Mouse (Mus musculus) telencephalon, adult 2 months (tissue): Measurements from ENCODE around the gene B4gat1.
A peak's percentile ranks its signal among the peaks of the same experiment; 100 is the strongest.

ENCODE experiments used
- DNase-seq: peaks from one replicate; pipeline ENCODE4 v3.0.0-alpha.2; 2011; ENCODE audit warnings: low read depth, low spot score

Gene B4gat1

DNA sequence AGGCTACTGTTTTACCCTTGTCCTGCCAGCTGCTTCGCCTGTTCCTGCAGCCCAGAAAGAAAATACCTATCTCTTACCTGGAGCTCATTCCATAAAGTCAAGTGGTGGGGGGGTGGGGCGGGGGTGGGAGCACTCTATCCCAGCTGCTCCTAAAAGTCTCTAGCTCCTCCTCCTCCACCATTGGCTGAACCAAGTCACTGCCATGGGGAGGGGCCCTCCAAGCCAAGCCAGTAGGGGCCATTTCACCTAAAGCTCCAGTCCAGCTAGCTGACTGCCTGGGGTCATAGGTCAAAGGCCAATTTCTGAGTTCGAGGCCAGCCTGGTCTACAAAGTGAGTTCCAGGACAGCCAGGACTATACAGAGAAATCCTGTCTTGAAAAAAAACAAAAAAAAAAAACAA is 5.9 kb upstream of the B4gat1 start:
- no peak for DNase-seq

DNA sequence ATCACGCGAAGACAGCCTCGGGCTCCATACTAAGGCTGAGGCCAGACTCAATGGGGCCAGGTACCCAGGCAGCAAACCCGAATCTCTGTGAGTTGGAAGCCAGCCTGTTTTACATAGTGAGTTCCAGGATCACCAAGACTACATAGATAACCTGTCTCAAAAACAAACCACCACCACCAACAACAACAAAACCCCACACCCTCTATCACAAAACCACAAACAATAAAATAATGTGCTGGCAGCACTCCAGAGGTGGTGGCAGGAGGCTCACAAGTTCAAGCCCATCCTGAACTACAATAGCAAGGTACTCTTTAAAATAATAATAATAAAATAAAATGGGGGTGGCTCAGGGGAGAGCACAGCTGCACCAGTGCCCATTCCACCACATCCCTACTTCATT is 2.0 kb upstream of the B4gat1 start:
- DNase-seq = no peak

DNA sequence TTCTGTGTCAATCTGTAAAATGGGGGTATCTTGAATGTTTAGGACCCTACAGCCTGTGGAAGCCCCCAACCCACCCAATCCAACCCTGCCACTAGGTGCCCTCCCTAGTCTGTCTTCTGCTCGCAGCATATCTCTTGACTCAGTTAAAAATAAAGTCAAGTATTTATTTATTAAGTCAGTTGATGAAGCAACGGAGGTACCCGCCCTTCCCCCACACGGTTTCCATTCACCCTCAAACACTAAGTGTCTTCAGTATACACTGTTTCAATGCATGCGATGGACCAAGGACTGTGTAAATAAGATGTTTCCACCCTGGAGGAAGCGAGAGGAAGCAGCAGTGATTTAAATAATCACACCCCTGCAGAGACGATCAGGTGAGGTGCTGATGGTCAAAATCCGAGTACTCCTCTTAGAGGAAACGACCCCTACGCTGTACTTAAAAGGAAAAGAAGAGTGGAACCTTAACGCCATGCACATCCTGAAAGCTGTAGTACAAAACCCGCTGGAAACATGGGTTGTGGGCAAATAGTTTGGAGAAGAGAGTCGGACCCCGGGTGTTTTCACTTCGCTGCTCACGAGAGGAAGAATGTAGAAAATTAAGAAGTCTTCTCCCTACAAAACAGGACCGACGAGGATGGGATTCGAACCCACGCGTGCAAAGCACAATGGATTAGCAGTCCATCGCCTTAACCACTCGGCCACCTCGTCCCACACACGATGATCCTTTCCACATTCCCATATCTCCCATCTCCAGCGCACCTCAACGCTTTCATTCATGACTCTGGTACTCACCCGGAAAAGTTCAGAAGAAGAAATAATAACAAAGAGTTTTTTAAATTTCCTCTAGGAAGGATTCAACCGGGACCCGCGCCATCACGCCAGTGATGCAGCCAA is 701 bp upstream of the B4gat1 start:
- peak; percentile 77 for DNase-seq

DNA sequence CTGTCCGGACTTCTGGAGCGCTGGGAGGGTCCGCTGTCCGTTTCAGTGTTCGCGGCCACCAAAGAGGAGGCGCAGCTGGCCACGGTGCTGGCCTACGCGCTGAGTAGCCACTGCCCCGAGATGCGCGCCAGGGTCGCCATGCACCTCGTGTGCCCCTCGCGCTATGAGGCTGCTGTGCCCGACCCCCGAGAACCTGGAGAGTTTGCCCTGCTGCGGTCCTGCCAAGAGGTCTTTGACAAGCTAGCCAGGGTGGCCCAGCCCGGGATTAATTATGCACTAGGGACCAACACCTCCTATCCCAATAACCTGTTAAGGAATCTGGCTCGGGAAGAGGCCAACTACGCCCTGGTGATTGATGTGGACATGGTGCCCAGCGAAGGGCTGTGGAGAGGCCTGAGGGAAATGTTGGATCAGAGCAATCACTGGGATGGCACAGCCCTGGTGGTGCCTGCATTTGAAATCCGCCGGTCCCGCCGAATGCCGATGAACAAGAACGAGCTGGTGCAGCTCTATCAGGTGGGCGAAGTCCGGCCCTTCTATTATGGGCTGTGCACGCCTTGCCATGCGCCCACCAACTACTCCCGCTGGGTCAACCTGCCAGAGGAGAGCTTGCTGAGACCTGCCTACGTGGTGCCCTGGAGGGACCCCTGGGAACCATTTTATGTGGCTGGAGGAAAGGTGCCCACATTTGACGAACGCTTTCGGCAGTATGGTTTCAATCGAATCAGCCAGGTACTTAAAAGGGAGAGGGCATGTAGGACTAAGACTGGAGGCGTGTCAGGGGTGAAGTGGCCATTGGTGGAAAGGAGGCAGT is 882 bp downstream of the B4gat1 start:
- DNase-seq = no peak

DNA sequence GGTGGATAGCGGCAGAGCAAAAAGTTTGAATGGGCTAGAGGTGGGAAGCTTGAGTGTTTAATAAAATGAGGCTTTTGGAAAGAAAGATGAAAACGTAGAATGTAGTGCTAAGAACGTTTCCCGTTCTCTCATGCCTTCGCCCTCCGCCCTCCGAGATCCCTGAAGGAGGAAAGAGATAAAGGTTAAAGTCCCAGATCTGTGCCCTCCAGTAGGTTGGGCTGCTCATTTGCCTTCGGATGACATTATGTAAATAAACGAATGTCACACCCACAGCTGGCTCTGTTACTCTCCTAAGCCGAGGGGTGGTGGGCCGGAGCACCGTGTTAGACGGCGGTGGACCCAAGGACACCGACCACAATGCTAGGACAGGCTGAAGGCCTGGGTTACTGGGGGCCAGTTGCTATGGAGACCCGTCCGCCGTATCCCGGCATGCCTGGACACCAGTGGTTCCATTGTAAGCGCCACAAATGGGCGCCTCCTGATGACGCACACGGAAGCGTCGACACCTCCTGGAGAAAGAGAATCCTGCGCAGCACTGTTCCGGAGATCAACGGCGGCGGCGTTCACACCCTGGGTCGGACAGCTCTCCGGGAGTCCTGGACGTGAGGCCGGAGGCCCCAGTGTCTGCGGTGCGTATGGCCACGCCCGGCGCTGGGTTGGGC is 2.4 kb downstream of the B4gat1 start, which contains the start of gene Brms1:
TSS of gene Brms1 (plus strand) at position 493 of the 662 bp plus-strand sequence.
- DNase-seq = peak; percentile 93

DNA sequence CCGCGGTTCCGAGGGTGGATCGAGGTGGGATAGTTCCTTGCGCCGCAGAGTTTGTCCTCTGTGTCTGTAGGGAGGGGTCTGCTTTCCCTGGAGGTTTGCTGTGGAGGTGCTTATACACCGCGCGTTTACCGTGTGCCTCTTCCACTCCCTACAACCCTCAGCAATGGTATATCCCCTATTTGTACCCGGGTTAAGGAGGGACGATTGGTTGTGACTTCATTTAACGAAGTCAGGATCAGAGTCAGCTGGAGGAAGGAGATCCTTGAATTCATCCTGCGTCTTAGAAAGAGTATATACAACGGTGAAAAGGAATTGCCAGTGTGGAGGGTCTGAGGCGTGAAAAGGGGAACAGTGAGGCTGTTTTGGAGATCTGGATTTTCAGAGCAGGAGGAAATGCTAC is 3.0 kb downstream of the B4gat1 start:
- no peak for DNase-seq

DNA sequence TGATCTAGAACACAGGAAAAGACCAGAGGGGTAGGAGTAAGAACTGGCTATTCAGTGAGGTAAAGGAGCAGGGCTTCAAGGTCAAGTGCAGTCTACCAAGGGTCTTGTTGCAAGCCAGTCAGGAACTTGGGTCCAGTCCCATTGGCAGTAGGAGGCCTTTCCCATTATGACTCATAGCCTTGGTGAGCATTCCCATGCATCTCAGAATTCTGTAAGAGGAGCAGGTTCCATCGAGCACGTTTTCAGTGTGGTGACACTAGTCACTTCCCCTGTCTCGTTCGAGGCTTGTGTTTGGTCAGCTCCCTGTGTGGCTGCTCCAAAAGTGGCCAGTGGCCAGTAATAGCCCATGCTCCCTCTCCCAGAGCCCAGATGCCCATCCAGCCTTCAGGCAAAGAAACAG is 6.9 kb downstream of the B4gat1 start:
- DNase-seq = no peak

DNA sequence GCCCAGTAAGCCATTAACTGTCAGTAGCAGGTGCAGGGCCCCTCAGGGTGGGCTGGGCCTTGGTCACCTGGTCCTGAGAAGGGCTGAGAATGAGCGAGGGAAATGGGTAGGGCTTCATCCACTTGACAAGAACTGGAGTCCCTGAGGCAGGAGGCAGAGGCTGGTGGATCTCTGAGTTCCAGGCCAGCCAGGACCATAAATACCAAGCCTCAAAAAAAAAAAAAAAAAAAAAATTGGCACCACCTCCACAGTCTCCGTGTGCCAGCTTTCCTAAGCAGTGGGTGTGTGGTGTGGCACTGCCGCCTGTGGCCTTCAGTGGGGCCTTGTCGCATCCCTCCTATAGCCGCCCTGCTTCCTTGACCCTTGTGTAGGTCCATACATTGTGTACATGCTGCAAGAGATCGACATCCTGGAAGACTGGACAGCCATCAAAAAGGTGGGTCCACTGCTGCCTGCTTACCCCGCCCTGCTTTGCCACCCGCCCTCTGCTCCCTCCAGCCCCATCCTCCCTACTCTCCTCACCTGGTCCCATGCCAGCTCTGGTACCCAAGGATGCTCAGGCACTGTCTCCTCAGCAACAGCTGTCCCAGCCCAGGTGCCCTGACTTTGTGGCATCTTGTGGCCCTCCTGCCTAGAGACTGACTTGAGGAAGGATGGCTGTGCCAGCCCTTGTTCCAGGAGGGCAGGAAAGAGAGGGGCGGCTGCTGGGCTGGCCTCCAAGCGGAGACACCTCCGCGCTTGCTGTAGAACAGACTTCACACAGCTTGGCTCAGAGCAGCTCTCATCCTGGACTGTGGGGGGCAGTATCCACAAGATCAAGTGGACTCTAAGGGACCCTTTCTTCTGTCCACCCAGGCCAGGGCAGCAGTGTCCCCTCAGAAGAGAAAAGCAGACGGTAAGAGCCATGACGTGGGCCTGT is 9.8 kb downstream of the B4gat1 start:
- DNase-seq = peak; percentile 79

DNA sequence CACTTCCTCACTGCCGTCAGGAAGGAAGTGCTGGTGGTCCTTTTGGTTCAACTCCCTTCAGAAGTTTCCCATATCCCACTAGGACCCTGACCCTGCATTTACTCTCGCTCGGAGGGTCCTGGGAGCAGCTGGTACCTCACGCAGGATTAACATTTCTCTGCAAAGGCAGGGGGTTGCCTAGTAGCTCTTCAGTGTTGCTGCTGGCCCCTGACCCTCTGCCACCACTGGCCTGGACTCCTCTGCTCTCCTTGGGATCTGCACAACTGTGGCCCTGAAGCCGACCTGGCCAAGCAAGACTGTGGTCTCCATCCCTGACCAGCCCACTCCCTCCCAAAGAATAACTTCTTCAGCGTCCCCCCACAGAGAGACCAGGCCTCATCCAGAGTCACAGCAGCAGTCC is 10.7 kb downstream of the B4gat1 start:
- no peak for DNase-seq

DNA sequence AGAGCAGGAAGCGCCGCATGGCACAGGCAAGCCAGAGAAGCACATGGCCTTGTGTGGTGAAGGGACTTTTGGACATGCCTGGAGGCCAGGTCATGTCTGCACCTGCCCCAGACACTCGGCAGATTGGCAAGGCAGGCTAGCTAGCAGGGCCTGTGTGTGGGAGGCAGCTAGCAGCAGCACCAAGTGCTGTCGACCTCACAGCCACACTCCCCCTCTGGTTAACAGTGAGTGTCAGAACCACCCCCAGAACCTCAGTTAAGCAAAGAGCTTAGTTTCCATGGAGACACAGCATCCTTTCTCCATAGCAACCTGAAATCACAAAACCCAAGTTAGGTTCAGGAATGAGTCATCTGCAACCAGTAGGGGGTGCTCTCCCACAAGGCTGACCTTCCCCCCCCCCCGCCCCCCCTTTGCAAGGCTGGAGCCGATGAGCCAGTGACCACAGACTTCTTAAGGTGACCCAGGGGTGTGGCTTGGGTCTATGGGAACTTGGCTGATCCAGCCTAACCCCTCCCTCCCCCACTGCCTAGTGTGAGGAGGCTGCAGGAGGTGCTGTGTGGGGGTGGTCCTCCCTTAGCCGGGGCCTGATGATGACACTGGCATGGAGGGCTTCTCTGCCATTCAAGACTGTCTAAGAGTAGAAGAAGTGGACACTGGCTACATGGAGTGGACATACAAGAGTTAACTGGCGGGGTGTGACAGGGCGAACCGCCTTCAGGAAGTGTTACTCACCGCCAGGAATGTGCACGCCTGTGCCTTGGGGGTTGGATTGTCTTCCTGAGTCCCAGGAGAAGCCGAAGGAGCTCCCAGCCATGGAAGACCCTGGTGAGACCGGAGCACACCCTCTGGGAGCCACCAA is 11.7 kb downstream of the B4gat1 start, which contains the start of gene Rin1:
TSS of gene Rin1 (plus strand) at position 435 of the 859 bp plus-strand sequence.
- peak; percentile 97 for DNase-seq

DNA sequence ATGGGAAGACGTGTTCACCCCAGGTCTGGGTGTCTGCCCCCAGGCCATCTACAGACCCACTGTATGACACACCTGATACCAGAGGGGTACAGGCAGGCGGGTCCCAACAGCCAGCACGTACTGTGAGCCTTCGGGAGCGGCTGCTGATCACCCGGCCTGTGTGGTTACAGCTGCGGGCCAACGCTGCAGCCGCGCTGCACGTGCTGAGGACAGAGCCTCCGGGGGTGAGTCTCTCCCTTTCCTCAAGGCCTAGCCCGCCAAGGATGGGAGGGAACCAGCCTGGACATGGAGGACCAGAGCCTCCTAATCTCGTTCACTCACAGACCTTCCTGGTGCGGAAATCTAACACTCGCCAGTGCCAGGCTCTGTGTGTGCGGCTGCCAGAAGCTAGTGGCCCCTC is 12.4 kb downstream of the B4gat1 start:
- no peak for DNase-seq

DNA sequence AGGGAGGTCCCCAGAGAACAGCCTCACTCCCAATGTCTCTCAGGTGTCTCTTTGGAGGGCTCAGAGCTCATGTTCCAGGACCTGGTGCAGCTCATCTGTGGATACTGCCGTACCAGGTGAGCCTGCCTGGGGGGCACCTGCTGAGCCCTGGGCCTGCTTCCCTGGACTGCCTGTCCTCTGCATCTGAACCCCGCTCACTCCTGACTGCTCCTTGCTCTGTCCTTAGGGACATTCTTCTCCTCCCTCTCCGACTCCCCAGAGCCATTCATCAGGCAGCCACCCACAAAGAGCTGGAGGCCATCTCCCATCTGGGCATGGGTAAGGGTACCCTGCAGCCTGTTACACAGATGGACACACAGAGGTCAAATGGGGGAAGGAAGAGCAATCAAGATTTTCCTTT is 12.9 kb downstream of the B4gat1 start:
- DNase-seq = no peak

DNA sequence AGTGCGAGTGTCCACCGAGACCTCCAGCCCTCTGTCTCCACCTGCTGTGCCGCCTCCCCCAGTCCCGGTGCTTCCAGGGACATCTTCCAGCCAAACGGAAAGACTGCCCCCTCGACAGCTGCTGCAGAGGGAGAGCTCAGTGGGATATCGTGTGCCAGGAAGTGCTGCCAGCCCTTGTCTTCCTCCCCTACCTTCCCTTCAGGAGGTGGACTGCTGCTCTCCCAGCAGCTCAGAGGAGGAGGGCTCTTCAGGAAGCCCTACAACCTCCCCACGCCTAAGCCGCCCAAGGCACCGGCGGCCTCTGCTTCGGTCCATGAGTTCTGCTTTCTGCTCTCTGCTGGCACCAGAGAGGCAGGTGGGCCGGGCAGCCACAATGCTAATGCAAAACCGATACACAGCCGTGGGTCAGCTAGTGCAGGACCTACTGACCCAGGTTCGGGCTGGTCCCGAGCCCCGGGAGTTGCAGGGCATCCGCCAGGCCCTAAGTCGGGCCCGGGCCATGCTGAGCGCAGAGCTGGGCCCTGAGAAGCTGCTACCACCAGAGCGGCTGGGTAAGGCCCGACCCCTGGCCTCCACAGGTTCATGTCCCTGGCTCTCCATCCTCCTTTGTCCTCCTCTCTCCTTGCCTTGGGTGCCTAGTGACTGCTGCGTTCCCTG is 13.7 kb downstream of the B4gat1 start:
- DNase-seq = no peak

DNA sequence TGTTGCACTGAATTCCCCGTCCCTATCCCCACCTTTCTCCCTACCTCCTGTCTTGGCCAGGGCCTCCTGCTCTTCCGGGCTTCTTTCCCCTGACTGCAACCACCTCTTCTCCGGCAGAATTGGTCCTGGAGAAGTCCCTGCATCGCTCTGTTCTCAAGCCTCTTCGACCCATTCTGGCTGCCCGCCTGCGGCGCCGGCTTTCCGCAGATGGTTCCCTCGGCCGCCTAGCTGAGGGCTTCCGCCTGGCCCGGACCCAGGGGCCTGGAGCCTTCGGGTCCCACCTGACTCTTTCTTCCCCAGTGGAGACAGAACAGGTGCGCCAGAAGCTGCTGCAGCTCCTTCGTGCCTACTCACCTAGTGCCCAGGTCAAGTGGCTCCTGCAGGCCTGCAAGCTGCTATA is 14.2 kb downstream of the B4gat1 start:
- DNase-seq = no peak

DNA sequence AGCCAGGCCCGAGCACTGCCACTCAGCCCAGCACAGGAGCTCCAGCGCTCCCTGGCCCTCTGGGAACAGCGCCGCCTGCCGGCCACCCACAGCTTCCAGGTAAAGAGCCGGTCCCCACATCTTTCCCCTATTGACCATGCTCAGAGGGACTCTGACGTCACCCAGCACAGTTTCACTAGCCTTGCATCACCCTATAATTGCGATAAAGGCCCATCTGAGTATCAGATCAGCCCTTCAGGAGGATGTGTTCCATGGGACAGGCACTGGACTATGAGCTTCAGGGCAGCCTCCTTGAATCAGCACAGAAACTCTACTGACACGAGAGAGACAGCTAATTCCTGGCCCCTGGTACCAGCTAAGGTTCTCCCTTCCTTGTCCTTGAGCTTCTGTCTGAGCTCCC is 15.3 kb downstream of the B4gat1 start:
- DNase-seq = no peak

DNA sequence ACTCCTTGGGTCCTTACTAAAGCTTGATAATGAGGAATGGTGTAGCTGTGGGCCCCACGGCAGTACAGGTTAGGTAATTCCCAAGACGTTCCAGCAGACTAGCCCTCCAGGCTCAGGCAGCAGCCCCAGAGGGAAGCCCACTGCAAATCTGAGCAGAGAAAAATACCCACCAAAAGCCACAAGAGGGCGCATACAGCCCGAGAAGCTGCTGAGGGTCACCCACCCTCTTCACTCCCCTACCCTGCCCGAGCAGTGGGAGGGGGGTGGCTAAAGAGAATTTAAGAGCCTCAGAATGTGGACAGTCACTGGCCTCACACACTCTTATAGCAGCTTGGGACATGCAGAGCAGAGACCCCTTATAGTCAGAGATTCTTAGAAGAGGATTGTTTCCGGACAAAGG is 17.6 kb downstream of the B4gat1 start:
- DNase-seq = no peak

DNA sequence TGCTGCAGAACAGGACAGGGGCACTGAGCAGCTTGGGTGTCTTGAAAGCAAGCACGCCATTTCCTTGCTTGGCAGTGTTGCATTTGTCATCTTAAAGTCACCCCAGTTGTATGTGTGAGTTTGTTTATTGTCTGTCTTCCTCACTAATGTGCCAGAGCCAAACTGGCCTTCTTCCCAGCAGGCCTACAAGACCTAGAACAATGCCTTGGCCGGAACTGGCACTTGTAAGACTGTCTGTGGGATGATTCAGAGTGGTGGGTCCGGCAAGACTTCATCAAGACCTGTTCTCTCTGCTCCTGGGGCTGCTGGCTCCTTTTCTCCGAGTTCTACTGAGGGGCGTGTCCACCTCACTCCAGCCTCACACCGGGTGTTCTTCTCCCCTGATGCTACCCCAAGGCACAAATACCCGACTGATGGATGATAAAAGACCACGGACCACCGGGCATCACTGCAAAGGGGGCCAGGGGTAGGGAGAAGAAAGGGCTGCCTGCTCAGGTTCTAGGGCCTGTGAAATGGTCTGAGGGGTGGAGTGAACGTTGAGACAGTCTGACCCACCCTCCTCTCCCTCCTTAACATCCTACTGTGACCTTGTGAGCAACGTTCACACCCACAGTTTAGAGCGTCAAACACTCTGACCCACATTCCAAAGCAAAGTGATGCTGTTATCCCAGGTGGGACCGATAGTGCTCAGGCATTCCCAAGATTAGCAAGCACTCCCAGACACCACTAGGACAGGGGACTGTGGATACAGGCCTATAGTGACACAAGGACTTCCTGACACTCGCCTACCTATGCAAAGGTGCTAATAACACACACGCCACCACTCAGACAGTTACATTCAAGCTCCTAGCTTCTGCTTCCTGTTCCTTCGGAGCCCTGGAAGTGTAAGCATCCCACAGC is 19.5 kb downstream of the B4gat1 start:
- no peak for DNase-seq
